Mouse (Mus musculus) thymus, adult 2 months (tissue): ENCODE data around the gene Sapcd1. TPM values are rescaled to one million over a fixed set of nuclear protein-coding genes. Genes with fewer than 3 reads are reported as not detected.

Experiments used
- DNase-seq: peaks from one replicate; pipeline ENCODE4 v3.0.0; 2021
- H3K27ac ChIP-seq: fragments of 200-500 bp; 2 replicates; pipeline ENCODE4 v1.5.1; 2012; ENCODE audit warnings: low read length, control low read depth; ENCODE audit not compliant: control insufficient read depth, insufficient read depth
- H3K27me3 ChIP-seq: fragments of 200-500 bp; 2 replicates; pipeline ENCODE4 v1.6.1; 2012; ENCODE audit warnings: mild to moderate bottlenecking, low read length, moderate library complexity, mixed read lengths; ENCODE audit not compliant: control insufficient read depth, insufficient read depth
- H3K36me3 ChIP-seq: fragments of 200-500 bp; 2 replicates; pipeline ENCODE4 v1.6.1; 2012; ENCODE audit warnings: mild to moderate bottlenecking, low read length, moderate library complexity; ENCODE audit not compliant: control insufficient read depth, insufficient read depth
- H3K4me1 ChIP-seq: fragments of 200-500 bp; replicated peaks from 2 replicates; pipeline ENCODE4 v1.6.1; 2012; ENCODE audit warnings: low read length; ENCODE audit not compliant: control insufficient read depth, insufficient read depth
- H3K4me3 ChIP-seq: fragments of 200-500 bp; 2 replicates; pipeline ENCODE4 v1.5.1; 2012; ENCODE audit warnings: mild to moderate bottlenecking, low read length, control low read depth, moderate library complexity; ENCODE audit not compliant: control insufficient read depth, insufficient read depth
- CTCF ChIP-seq: fragments of 200-500 bp; IDR thresholded peaks from 2 replicates; pipeline ENCODE4 v1.5.1; 2012; ENCODE audit warnings: mild to moderate bottlenecking, control low read depth, low read length, moderate library complexity, borderline replicate concordance; ENCODE audit not compliant: control insufficient read depth, poor library complexity, insufficient read depth; ENCODE audit errors: extremely low read depth
- POLR2A ChIP-seq: fragments of 200-500 bp; IDR thresholded peaks from 2 replicates; pipeline ENCODE4 v1.6.1; 2012; ENCODE audit warnings: mild to moderate bottlenecking, low read length, control low read depth, moderate library complexity; ENCODE audit not compliant: control insufficient read depth, poor library complexity, insufficient read depth; ENCODE audit errors: extremely low read depth
- WGBS: fragments of 180-500 bp; shearing (Covaris S2); methylation state at CpG from one replicate; pipeline ENCODE4 v1.1.7; 2018; 5-methylcytosine and 5-hydroxymethylcytosine counted together
- polyA plus RNA-seq: library from polyadenylated mRNA; depleted of rRNA; stranded (reverse); fragments of >200 nt; gene quantifications from 2 replicates; pipeline ENCODE4 v1.2.3, GENCODE M21; 2012

Gene Sapcd1
- polyA plus RNA-seq, 1 experiment, result 12.3 TPM

DNA sequence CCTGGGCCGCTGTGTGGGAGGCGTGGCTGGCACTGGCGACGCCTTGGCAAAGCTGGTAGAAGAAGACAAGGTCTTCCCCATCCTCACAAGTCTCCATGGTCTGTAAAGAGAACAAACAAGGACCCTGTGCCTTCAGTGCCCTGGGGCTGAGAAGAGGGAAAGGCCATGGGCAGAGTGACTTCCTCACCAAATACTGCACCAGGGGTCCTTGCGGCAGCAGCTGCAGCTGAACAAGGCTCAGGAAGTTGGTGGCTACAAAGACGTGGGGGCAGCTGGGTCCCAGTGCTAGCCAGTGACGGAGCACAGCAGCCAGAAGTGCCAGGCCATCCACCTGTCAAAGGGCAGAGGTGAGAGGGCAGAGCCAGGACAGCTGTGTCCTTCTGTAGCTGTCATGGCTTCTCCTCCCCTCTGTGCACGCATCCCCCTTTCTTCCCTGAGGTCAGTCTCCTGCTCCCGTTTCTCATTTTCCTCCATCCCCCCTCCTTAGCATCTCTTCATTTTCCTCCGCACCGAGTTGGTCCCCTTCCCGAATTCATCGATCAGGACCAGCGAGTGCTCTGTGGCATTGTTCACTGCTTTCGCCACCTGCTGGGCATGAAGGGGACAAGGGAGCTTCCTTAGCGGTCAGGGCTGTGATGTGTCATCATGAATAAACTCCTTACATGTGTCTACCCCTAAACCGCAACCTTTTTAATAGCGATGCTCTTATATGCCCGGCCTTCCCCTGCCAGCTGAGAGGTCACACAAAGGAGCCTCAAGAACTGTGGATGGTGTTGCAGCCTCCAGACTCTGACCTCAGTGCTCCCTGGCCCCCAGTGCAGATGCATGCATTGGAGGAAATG, 2.1 kb upstream of the Sapcd1 start:
- H3K36me3 ChIP-seq, result no peaks in the 10 kb centered on the region
- peak overlapping the region; percentile 6; the same call in 1 of the 2 replicates for H3K27ac ChIP-seq
- no peaks in the 10 kb centered on the region for H3K27me3 ChIP-seq
- 15% methylated on average over 19 of the region's 19 CpGs for whole genome bisulfite sequencing
- TF ChIP-seq POLR2A (no peak), CTCF (peak; percentile 49; the same call in 1 of the 2 replicates)
- peak; percentile 38 for DNase-seq
- H3K4me1 ChIP-seq, result peaks cover 39% of the 10 kb centered on the region
- peak overlapping the region; percentile 10 for H3K4me3 ChIP-seq

DNA sequence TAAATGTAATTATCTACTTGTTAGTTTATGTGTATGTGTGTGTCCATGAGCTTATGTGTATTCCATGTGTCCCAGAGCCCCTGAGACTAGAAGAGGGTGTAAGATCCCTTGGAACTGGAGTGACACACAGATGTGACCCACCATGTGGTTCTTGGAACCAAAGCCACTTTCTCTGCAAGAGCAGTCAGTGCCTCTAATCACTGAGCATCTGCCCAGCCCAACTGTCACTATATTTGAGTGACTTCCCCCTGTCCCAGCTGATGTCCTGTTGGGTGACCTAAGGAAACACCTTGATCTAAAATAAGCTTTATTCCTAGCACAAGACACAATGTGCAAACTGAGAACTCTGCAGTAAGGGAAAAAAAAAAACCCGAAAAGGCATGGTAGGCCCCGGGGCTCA, 499 bp upstream of the Sapcd1 start:
- H3K36me3 ChIP-seq, result no peaks in the 10 kb centered on the region
- TF ChIP-seq POLR2A, result no peak
- no peak for TF ChIP-seq CTCF

DNA sequence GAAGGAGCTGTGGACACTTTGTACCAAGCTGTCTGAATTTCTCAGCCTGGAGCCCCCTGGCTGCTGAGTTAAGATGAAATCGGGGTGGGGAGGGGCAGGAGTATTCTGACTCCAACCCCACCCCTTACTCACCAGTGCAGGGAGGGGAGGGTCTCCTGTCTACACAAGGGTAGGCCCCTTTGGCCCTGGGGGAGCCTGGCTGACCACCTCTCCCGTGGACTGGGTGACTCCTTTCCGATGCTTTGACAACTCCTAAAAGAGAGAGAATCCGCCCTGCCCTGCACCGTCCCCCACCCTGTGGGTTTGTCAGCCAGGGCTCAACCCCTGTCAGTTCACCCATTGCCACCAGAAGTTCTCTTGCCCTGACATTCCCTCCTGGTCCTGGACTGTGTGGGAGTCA, 1.6 kb downstream of the Sapcd1 start:
- TF ChIP-seq POLR2A (no peak), CTCF (no peak)
- Histone ChIP-seq H3K27ac (no peak overlapping the region), H3K27me3 (no peaks in the 10 kb centered on the region), H3K4me1 (peaks cover 42% of the 10 kb centered on the region), H3K4me3 (no peak overlapping the region), H3K36me3 (no peaks in the 10 kb centered on the region)
- DNase-seq, result no peak
- 99% methylated on average over 5 of the region's 5 CpGs for WGBS

More for the DNA sequence above, 499 bp upstream of the Sapcd1 start:
- Histone ChIP-seq H3K27me3 (no peaks in the 10 kb centered on the region), H3K4me1 (peaks cover 38% of the 10 kb centered on the region), H3K4me3 (no peak overlapping the region), H3K27ac (no peak overlapping the region)
- DNase-seq, result no peak
- WGBS, result 48% methylated on average over 2 of the region's 2 CpGs

DNA sequence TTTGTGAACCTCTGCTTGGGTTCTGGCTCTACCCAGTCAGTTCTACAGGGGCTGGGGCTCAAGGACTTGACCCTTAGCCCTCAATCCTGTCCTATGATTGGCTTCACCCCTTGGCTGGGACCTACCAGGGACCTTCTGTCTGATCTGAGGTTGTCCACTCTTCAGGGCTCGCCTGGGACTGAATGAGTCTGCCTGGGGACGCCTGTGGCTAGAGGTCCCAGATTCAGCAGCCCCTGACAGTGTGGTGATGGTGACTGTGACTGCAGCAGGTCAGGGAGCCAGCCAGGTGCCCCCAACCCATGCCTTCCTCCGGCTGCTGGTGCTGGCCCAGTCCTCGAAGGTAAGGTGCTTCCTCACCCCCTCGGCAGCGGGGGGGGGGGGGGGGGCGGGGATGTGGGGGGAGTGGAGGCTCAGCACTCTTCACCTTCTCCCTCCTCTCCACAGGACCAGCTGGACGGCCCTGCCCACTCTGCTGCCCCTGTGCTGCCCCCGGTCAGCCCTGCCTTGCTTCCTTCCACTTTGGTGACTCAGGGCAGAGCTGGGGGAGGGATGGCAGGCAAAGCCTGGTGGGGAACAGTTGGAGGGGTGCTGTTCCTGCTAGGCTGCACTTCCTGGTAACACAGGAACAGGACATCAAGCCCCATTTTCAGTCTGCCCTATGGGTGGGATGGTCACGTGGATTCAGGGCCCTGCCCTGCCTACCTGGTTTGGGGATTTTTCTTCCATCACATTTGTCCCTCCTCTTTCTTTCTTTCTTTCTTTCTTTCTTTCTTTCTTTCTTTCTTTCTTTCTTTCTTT, 2.9 kb downstream of the Sapcd1 start:
- H3K27ac ChIP-seq, result no peak overlapping the region
- TF ChIP-seq CTCF, result no peak
- no peak for TF ChIP-seq POLR2A
- H3K36me3 ChIP-seq, result no peaks in the 10 kb centered on the region
- 46% methylated on average over 10 of the region's 10 CpGs for WGBS
- peaks cover 34% of the 10 kb centered on the region for H3K4me1 ChIP-seq
- no peaks in the 10 kb centered on the region for H3K27me3 ChIP-seq
- no peak for DNase-seq
- no peak overlapping the region for H3K4me3 ChIP-seq

DNA sequence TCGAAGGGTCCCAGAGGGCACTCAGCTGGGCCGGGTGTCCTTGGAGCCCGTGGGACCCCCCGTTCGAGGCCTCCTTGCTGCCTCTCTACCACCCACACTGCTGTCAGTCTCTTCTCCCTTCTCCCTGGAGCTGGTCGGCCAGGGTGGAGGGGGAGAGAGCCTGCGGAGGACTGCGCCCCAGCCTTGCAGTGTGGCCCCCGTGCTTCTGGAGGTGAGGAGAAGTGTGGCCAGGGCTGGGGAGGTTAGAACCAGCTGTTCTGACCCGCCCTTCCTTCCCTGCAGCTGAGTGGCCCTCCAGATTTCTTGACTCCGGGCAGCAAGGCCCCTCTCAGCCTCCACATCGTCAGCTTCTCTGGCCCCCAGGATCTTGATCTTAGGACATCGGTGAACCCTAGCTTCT, 3.6 kb downstream of the Sapcd1 start:
- DNase-seq, result no peak
- Histone ChIP-seq H3K27me3 (no peaks in the 10 kb centered on the region), H3K4me1 (peaks cover 28% of the 10 kb centered on the region), H3K36me3 (no peaks in the 10 kb centered on the region), H3K27ac (no peak overlapping the region), H3K4me3 (no peak overlapping the region)
- 73% methylated on average over 13 of the region's 13 CpGs for WGBS
- TF ChIP-seq CTCF (no peak), POLR2A (no peak)

DNA sequence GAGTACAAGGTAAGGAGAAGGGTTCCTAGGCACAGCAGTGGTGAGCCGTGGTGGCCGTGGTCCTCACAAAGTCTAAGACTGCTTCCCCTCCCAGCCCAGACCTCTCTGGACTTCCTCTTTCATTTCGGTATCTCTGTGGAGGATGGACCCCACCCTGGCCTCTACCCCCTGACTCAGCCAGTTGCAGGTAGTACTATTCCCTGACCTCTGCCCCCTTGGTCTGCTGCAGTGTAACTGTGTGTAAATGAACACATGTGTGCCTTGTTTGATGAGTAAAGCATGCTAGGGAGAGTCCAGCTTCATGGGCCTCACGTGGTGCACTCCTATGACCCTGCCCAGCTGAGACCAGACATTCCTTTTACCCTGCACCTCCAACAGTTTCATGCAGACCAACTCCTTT, 4.1 kb downstream of the Sapcd1 start:
- WGBS, result 49% methylated on average over 4 of the region's 4 CpGs
- no peak overlapping the region for H3K27ac ChIP-seq
- H3K36me3 ChIP-seq, result no peaks in the 10 kb centered on the region
- H3K27me3 ChIP-seq, result no peaks in the 10 kb centered on the region
- no peak for TF ChIP-seq POLR2A
- no peak for TF ChIP-seq CTCF
- H3K4me1 ChIP-seq, result peaks cover 23% of the 10 kb centered on the region
- H3K4me3 ChIP-seq, result no peak overlapping the region
- no peak for DNase-seq
